Mouse (Mus musculus) monocyte, adult 2 months (primary cell): ENCODE measurements around the gene Sectm1a.
"Not testable (repeated sequence)": the region's sequence is repeated elsewhere in the genome, so short reads cannot be mapped to it uniquely, and the experiment has no call there.

Experiments
- DNase-seq, 2 experiments: peaks; one replicate each; pipeline ENCODE4 v3.0.0; 2022; ENCODE audit warnings: low spot score in 2 of 2, low read depth in 1 of 2

The Sectm1a gene

GRCm38 (mm10) chr11:121081120-121081519 lies at the start of gene Sectm1a:
Gene Sectm1a (minus strand): TSS chr11:121081220.
- DNase-seq = no peak

GRCm38 (mm10) chr11:121129616-121130015 lies 48.6 kb upstream of the Sectm1a start:
- DNase-seq = no peak

GRCm38 (mm10) chr11:121127441-121127840 lies 46.4 kb upstream of the Sectm1a start:
- no peak for DNase-seq

- no peak for DNase-seq
Measured at GRCm38 (mm10) chr11:121126395-121126794, 45.4 kb upstream of the Sectm1a start.

DNA sequence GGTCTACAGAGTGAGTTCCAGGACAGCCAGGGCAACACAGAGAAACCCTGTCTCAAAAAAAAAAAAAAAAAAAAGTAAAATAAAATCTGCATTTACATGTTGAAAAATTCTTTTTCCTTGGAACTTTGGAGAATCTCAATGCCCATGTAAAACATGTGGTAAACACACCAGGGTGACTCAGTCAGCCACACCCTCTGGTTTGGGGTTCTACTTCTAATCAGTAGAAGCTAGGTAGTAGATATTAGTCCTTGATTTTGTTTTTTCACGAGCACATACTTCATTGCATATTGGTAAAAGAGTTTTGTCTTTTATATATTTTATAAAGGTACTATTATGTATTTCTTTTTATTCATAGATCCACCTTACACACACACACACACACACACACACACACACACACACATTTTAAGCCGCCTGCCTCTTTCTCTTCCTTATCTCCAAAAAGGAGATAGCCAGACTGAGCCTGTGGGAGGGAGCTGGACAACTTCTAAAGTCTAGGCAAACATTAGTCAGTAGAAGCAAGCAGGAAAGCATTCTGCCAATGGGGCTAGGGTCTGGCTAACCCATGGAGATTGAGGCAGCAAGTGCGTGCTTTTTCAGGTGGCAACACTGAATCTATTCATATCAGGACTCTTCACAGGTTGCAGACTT lies 44.6 kb upstream of the Sectm1a start:
- no peak for DNase-seq

DNA sequence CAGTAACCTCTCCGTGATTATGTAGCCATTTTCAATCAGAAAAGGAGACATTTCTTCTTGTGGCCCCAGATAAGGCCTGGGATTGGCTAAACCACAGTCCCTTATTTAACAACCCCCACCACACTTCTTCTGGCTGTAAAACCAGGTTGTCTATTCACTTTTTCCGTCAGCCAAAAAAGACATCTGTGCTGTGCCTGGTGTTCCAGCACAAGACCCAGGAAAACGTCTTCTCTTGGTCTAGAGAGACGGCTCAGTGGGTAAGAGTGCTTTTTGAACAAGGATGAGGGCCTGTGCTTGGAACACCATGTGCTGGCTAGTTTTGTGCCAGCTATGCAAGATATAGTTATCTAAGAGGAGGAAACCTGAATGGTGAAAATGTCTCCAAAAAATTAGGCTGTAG lies 42.4 kb upstream of the Sectm1a start:
- no peak for DNase-seq

GRCm38 (mm10) chr11:121122024-121122670 lies 41.1 kb upstream of the Sectm1a start:
- no peak for DNase-seq

GRCm38 (mm10) chr11:121121151-121121550 lies 40.1 kb upstream of the Sectm1a start:
- DNase-seq = no peak

GRCm38 (mm10) chr11:121118577-121118976 lies 37.6 kb upstream of the Sectm1a start, which contains the start of gene Tex19.2:
Gene Tex19.2 (minus strand): TSS chr11:121118677.
- no peak for DNase-seq

- no peak for DNase-seq
Measured at GRCm38 (mm10) chr11:121118106-121118505, 37.1 kb upstream of the Sectm1a start.

DNA sequence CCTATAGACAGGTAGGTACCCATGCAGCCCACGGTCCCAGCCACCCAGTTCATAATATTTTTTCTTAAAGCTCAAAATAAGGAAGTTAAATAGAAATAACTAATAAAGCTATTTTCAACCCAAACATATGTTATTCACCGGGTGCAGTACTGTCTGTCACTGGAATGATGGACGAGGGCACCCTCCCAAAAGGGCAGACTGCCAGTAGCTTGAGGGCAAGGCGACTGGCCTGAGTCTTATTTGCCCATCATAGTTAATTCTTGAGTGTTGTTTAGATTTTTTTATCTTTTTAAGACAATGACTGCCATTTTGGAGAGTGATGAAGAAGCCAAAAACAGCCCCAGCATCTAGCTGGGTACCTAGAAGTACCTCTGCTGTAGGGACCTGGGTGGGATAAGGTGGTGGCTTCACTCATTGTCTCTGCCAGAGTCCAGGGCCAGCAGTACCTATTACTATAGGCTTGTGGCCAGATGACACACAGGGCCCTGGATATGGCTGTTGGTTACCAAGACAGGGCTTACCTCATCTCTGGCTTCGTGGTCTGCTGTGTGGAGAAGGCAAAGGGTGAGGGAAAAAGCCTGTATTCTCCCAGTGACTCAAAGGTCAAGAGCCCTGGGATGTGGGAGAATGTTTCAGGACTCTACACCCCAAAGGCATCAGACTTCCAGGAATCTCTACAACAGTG lies 31.2 kb upstream of the Sectm1a start:
- no peak for DNase-seq

- no peak for DNase-seq
Measured at GRCm38 (mm10) chr11:121111601-121112000, 30.6 kb upstream of the Sectm1a start.

DNA sequence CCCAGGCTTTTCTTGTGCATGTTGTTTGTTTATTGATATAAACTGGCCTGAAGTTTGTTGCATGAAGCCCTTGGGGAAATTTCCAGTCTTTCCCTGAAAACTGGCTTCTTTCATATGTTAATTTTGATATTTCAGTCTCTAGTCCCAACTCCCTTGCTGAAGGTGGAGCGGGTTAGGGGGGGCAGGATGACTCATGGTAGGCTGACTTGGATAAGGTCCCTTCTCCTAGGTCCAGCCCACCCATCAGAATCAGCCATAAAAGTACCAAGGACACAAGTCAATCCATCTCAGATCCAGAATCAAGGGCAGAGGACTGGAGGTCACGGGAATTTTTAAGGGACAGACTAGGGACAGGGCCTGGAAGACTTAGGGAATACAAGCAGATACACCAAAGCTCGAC lies 30.0 kb upstream of the Sectm1a start:
- no peak for DNase-seq

GRCm38 (mm10) chr11:121109986-121110385 lies 29.0 kb upstream of the Sectm1a start:
- no peak for DNase-seq

DNA sequence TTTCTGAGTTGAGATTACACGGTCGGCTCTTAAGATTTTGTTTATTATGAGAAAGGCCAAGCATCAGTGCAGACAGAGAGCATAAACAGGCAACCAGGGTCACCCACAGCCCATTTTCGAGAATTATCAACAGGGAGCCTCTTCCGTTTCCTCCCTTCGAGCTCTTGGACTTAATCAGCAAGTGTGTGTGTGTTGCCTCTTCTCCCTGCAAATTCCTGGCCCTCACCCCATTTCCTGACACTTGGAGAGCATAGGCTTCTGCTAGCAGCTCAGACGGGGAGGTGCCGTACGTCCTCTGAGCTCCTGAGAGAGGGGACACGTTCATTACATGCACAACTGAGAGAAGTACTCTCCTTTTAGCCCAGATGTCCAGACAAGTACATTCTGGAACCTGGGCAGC lies 27.0 kb upstream of the Sectm1a start:
- no peak for DNase-seq

DNA sequence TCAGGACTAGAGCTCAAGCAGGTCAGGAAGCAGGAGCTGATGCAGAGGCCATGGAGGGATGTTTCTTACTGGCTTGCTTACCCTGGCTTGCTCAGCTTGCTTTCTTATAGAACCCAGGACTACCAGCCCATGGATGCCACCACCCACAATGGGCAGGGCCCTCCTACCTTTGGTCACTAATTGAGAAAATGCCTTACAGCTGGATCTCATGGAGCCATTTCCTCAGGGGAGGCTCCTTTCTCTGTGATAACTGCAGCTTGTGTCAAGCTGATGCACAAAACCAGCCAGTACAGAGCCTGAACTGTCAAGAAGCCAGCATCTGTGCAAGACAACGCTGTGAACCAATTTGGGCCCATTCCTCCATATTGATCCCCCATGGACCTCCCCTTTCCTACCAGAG lies 26.2 kb upstream of the Sectm1a start:
- DNase-seq = not testable (repeated sequence)

DNA sequence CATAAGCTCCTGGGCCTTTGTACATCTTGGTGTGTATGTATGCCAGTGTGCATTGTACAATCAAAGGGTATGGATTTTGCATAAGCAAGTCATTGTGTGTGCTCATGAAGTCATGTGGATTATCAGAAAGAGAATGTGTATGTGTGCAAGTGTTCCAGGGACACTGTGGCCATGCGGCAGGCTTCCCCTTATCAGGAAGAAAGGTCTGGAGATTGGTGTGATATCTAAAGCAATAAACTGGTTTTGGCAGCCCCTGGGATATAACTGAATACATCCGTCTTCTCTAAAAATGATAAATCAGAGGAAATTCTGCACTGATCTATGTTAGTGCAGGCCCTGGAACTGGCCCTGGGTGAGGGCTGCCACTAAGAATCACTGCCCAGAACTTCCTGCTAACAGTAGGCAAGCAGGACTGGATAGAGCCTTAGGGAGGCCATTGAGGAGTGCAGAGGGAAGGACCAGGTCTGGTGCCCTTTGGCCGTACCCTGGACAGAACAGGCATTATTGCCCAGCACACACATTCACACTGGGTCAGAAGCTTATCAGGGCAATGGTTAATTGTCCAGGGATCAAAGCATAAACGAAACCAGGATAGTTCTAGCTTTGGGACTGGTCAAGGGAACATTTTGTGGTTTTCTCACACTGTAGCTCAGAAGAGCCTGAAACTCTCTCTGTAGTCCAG lies 20.2 kb upstream of the Sectm1a start:
- no peak for DNase-seq

- no peak for DNase-seq
Measured at GRCm38 (mm10) chr11:121100692-121101091, 19.7 kb upstream of the Sectm1a start.

- DNase-seq = no peak
Measured at GRCm38 (mm10) chr11:121099762-121100161, 18.7 kb upstream of the Sectm1a start.

DNA sequence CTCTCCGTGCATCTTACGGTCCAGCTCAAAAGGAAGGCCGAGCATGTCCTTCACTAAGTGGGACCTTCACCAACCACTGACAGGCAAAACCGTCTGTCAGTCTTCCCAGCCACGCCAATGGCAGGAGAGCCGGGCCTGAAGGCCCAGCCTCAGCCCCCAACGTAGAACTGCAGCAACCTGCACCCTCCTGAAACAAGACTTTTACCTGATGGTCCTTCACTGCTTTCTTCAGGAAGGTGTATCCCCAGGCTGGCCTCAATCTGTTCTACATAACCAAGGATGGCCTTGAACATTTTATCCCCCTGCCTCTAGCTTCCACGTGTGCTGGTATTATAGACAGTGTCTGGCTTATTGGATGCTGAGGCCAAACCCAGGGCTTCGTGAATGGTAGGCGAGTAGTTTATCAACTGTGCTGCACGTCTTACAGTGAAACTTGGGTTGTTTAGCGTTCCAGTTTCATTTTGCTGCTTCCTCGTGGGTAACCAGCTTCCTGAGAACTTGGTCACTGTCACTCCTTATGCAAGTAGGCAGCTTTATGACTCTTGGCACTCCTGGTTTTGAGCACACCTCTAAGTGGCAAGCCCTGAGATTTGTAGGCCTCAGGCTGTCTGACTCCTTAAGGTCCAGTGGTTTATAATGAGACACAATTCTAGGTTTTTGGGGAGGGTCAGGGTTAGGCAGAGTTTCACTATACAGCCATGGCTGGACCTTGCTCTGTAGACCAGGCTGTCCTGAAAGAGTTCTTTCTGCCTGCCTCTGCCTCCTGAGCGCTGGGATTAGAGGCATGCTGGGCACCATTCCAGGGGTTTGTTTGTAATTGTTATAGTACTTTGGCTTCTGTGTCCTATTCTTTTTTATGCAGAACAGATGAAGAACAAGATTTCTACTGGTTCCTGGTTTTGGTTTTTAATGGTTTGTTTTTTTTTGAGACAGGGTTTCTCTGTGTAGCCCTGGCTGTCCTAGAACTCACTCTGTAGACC lies 11.9 kb upstream of the Sectm1a start:
- no peak for DNase-seq

GRCm38 (mm10) chr11:121090943-121091342 lies 9.9 kb upstream of the Sectm1a start:
- DNase-seq = no peak
